ENCODE assay signal across 22 mouse cellular contexts in the genomic region with DNA sequence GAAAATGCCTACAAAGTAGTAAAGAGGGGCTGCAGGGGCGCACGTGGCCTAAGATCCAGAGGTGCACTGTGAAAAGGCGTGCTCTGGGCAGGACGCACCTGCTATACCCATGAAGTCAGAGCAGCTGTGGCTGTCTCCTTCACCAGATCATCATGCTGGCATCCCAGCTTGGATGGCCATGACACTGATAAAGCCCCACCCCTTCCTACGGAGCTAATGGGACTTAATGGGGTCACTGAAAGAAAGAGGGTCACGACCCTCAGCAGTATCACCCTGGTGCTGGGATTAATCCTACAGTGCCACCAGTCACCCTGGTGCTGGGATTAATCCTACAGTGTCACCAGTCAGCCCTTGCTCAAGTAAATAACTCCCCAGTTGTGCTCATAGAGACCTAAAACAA.
DNase-seq lines count a peak whose midpoint lies in the region; ATAC-seq and TF ChIP-seq lines count a peak whose summit lies in the region.
"Had no signal": no experiment of that assay in that cellular context is flagged by ENCODE, and none has a peak within 500 bp of the region (broad histone marks: within the 10 kb centered on the region; RNA-seq: fewer than 3 reads in every experiment).

No protein-coding gene starts in this region.

- no peak for TF ChIP-seq CTCF in stomach, postnatal 0 days (IDR thresholded peaks at IDR 0.05; ENCODE audit: low read depth)

- no peaks in the 10 kb centered on the region for H3K27me3 ChIP-seq in heart, embryonic 11.5 days (ENCODE audit: control insufficient read depth, insufficient read depth, low read length)
- no peaks in the 10 kb centered on the region for H3K27me3 ChIP-seq in stomach, postnatal 0 days (ENCODE audit: control insufficient read depth, insufficient read depth, low read length)
- H3K27me3 ChIP-seq: CH12.LX, Patski had no signal

- H3K4me2 ChIP-seq in heart, embryonic 11.5 days, result no peak overlapping the region
- no peak overlapping the region for H3K4me2 ChIP-seq in stomach, postnatal 0 days (replicated peaks; ENCODE audit: low read depth)

- WGBS in heart, embryonic 11.5 days (ENCODE audit: insufficient replicate concordance), result 59% methylated on average over 6 of the region's 6 CpGs
- 71% methylated on average over 6 of the region's 6 CpGs for WGBS in stomach, postnatal 0 days

- H3K9me3 ChIP-seq in heart, embryonic 11.5 days (replicated peaks; ENCODE audit: control insufficient read depth, low read length), result no peaks in the 10 kb centered on the region
- H3K9me3 ChIP-seq in stomach, postnatal 0 days (ENCODE audit: control insufficient read depth, low read length), result no peaks in the 10 kb centered on the region
- H3K9me3 ChIP-seq: G1E had no signal

- H3K4me3 ChIP-seq in heart, embryonic 11.5 days (ENCODE audit: low read depth, low read length), result no peak overlapping the region
- no peak overlapping the region for H3K4me3 ChIP-seq in stomach, postnatal 0 days (ENCODE audit: low read depth, low read length)

- no peak for ATAC-seq in heart, embryonic 11.5 days (replicated peaks; ENCODE audit: insufficient number of reproducible peaks, low FRiP score, low TSS enrichment)
- no peak for ATAC-seq in stomach, postnatal 0 days (ENCODE audit: low FRiP score, low TSS enrichment)
- ATAC-seq: activated CD4-positive, CD25-positive, alpha-beta regulatory T cell, adult 4 months; CD4-positive, CD25-positive, alpha-beta regulatory T cell, adult 4 months; Patski had no signal

- no peak overlapping the region for H3K27ac ChIP-seq in heart, embryonic 11.5 days (ENCODE audit: low read depth, low read length)
- H3K27ac ChIP-seq in stomach, postnatal 0 days (replicated peaks), result no peak overlapping the region

- no peak for TF ChIP-seq EP300 in stomach, postnatal 0 days (optimal IDR thresholded peaks at IDR 0.05)

- H3K36me3 ChIP-seq in heart, embryonic 11.5 days (ENCODE audit: control insufficient read depth, insufficient read depth, low read length), result no peaks in the 10 kb centered on the region
- H3K36me3 ChIP-seq in stomach, postnatal 0 days (ENCODE audit: control insufficient read depth, insufficient read depth, low read length), result no peaks in the 10 kb centered on the region
- H3K36me3 ChIP-seq: G1E had no signal

- peak; percentile 80 for DNase-seq in heart, adult 11 months
- peak; percentile 42 for DNase-seq in retina, embryonic 14.5 days (ENCODE audit: low spot score)
- peak; percentile 60 for DNase-seq in retina, postnatal 1 day
- DNase-seq in stomach, postnatal 0 days (ENCODE audit: low spot score), result peak; percentile 9
- no peak for DNase-seq in testis, postnatal 10 days (ENCODE audit: low spot score)
- no peak for DNase-seq in adrenal gland, adult 2 months
- DNase-seq in layer of hippocampus, postnatal 10 days (ENCODE audit: low spot score in 2 of 2), result no peak
- DNase-seq: adrenal gland, adult 8-10 months; adrenal gland, postnatal 10 days; adrenal gland, postnatal 14 days; adrenal gland, postnatal 25 days; adrenal gland, postnatal 36 days; B cell, adult 2 months; cerebellum, adult 11 months; cerebellum, adult 11-12 months; cerebellum, adult 18-20 months had no signal

- no peak overlapping the region for H3K9ac ChIP-seq in heart, embryonic 11.5 days (ENCODE audit: low read depth, low read length)
- no peak overlapping the region for H3K9ac ChIP-seq in stomach, postnatal 0 days (ENCODE audit: low read length)

- H3K4me1 ChIP-seq in heart, embryonic 11.5 days (ENCODE audit: control insufficient read depth, insufficient read depth, low read length), result peaks cover 9% of the 10 kb centered on the region
- peaks cover 6% of the 10 kb centered on the region for H3K4me1 ChIP-seq in stomach, postnatal 0 days (replicated peaks; ENCODE audit: control insufficient read depth, insufficient read depth)

Comparison
In these comparisons a context has a peak if more than half of its experiments do, and no peak if none do; other contexts are left out.
1. DNase-seq: peak in heart, adult 11 months (single experiment), retina, embryonic 14.5 days (single experiment), retina, postnatal 1 day (single experiment) and stomach, postnatal 0 days (single experiment); none in testis, postnatal 10 days (single experiment), adrenal gland, adult 2 months (single experiment) and layer of hippocampus, postnatal 10 days (0 of 2).